Mouse (Mus musculus) CH12.LX (cell line): ENCODE measurements around the gene Casz1. TPM values are rescaled to one million over a fixed set of nuclear protein-coding genes. Genes with fewer than 3 reads are reported as not detected.

Experiments
- DNase-seq: peaks from one replicate; pipeline ENCODE4 v3.0.0-alpha.2; 2013; ENCODE audit errors: extremely low read depth
- H3K27ac ChIP-seq: 2 replicates; pipeline ENCODE4 v1.5.1; 2012; ENCODE audit warnings: low read depth, mild to moderate bottlenecking, control low read depth, moderate library complexity; ENCODE audit not compliant: insufficient read depth
- H3K27me3 ChIP-seq: replicated peaks from 2 replicates; pipeline ENCODE3; 2012; ENCODE audit warnings: inconsistent platforms
- H3K36me3 ChIP-seq, 2 experiments: replicated peaks in 1 of 2; 2 replicates each; pipeline versions ENCODE3 to v1.6.1; 2012; ENCODE audit warnings: inconsistent platforms in 1 of 2, low read length in 1 of 2, mild to moderate bottlenecking in 1 of 2, mixed read lengths in 1 of 2, moderate library complexity in 1 of 2; ENCODE audit not compliant: control insufficient read depth in 1 of 2, insufficient read depth in 1 of 2
- H3K4me1 ChIP-seq, 2 experiments: 2 replicates each; pipeline ENCODE4 v1.6.1; 2012; ENCODE audit warnings: inconsistent platforms in 1 of 2, moderate library complexity in 1 of 2; ENCODE audit not compliant: insufficient read depth in 2 of 2, control insufficient read depth in 1 of 2
- H3K4me2 ChIP-seq: 2 replicates; pipeline ENCODE4 v1.6.1; 2012; ENCODE audit warnings: low read depth, mild to moderate bottlenecking, control low read depth; ENCODE audit not compliant: poor library complexity, insufficient read depth, severe bottlenecking
- H3K4me3 ChIP-seq, 3 experiments: fragments of 150-350 bp in 1 of 3; sonication (generic) in 1 of 3; replicated peaks in 1 of 3; 2 replicates each; pipeline versions ENCODE3 to v1.5.1; 2011 to 2012; ENCODE audit warnings: low read depth in 2 of 3, low read length in 2 of 3, mild to moderate bottlenecking in 2 of 3, moderate library complexity in 2 of 3, control low read depth in 1 of 3, improper control_type of control experiment in 1 of 3, inconsistent platforms in 1 of 3, mixed read lengths in 1 of 3; ENCODE audit not compliant: poor library complexity in 1 of 3
- H3K79me2 ChIP-seq: replicated peaks from 2 replicates; pipeline ENCODE4 v1.6.1; 2012; ENCODE audit warnings: mild to moderate bottlenecking, moderate library complexity; ENCODE audit not compliant: control insufficient read depth, poor library complexity, insufficient read depth, severe bottlenecking; ENCODE audit errors: extremely low read depth
- H3K9ac ChIP-seq: 2 replicates; pipeline ENCODE4 v1.6.1; 2012; ENCODE audit warnings: low read depth, mild to moderate bottlenecking, control low read depth, moderate library complexity; ENCODE audit not compliant: insufficient read depth
- H3K9me3 ChIP-seq: replicated peaks from 2 replicates; pipeline ENCODE3; 2012; ENCODE audit warnings: low read length, inconsistent platforms, mixed read lengths
- CTCF ChIP-seq, 2 experiments: IDR thresholded peaks in 1 of 2; conservative IDR thresholded peaks in 1 of 2; 2 replicates each; pipeline ENCODE4 v1.5.1; 2011 to 2012; ENCODE audit warnings: low read depth in 2 of 2, low read length in 2 of 2, improper control_type of control experiment in 1 of 2, inconsistent platforms in 1 of 2, mild to moderate bottlenecking in 1 of 2, moderate library complexity in 1 of 2
- ELF1 ChIP-seq: IDR thresholded peaks from 2 replicates; pipeline ENCODE4 v1.6.1; 2014; ENCODE audit warnings: low read depth, mild to moderate bottlenecking, inconsistent platforms, low read length, improper control_type of control experiment
- EP300 ChIP-seq: IDR thresholded peaks from 2 replicates; pipeline ENCODE4 v1.6.1; 2011; ENCODE audit warnings: low read length, improper control_type of control experiment
- ETS1 ChIP-seq: conservative IDR thresholded peaks from 2 replicates; pipeline ENCODE4 v1.6.1; 2012; ENCODE audit warnings: low read depth, mild to moderate bottlenecking, inconsistent platforms, low read length, improper control_type of control experiment, moderate library complexity
- IRF4 ChIP-seq: IDR thresholded peaks from 2 replicates; pipeline ENCODE4 v1.6.1; 2014; ENCODE audit warnings: low read depth, mild to moderate bottlenecking, inconsistent platforms, low read length, improper control_type of control experiment
- MAX ChIP-seq: IDR thresholded peaks from 2 replicates; pipeline ENCODE4 v1.6.1; 2011; ENCODE audit warnings: low read length, improper control_type of control experiment
- MAZ ChIP-seq: IDR thresholded peaks from 2 replicates; pipeline ENCODE4 v1.6.1; 2012; ENCODE audit warnings: low read depth, mild to moderate bottlenecking, inconsistent platforms, low read length, improper control_type of control experiment, moderate library complexity
- MYC ChIP-seq: IDR thresholded peaks from 2 replicates; pipeline ENCODE4 v1.6.1; 2011; ENCODE audit warnings: low read depth, mild to moderate bottlenecking, improper control_type of control experiment, low read length
- NELFE ChIP-seq: IDR thresholded peaks from 2 replicates; pipeline ENCODE4 v1.6.1; 2011; ENCODE audit warnings: low read depth, low read length, improper control_type of control experiment
- NRF1 ChIP-seq: IDR thresholded peaks from 2 replicates; pipeline ENCODE4 v1.6.1; 2014; ENCODE audit warnings: low read depth, mild to moderate bottlenecking, inconsistent platforms, low read length, improper control_type of control experiment, moderate library complexity
- PAX5 ChIP-seq: IDR thresholded peaks from 2 replicates; pipeline ENCODE4 v1.6.1; 2012; ENCODE audit warnings: low read length, inconsistent platforms, mixed read lengths
- POLR2A ChIP-seq: IDR thresholded peaks from 2 replicates; pipeline ENCODE4 v1.6.1; 2011; ENCODE audit warnings: low read depth, mild to moderate bottlenecking, improper control_type of control experiment, low read length
- POLR2AphosphoS2 ChIP-seq: IDR thresholded peaks from 2 replicates; pipeline ENCODE4 v1.6.1; 2011; ENCODE audit warnings: low read depth, low read length, improper control_type of control experiment
- RAD21 ChIP-seq: IDR thresholded peaks from 2 replicates; pipeline ENCODE4 v1.6.1; 2011; ENCODE audit warnings: low read depth, mild to moderate bottlenecking, low read length, improper control_type of control experiment, moderate library complexity
- RCOR1 ChIP-seq: conservative IDR thresholded peaks from 2 replicates; pipeline ENCODE4 v1.6.1; 2012; ENCODE audit warnings: low read depth, mild to moderate bottlenecking, inconsistent platforms, low read length, improper control_type of control experiment
- SIN3A ChIP-seq: IDR thresholded peaks from 2 replicates; pipeline ENCODE4 v1.6.1; 2012; ENCODE audit warnings: low read length, improper control_type of control experiment, inconsistent platforms
- TBP ChIP-seq: conservative IDR thresholded peaks from 2 replicates; pipeline ENCODE4 v1.6.1; 2011; ENCODE audit warnings: low read depth, low read length, improper control_type of control experiment
- TCF12 ChIP-seq: IDR thresholded peaks from 2 replicates; pipeline ENCODE4 v1.6.1; 2014; ENCODE audit warnings: low read depth, mild to moderate bottlenecking, inconsistent platforms, low read length, improper control_type of control experiment
- UBTF ChIP-seq: IDR thresholded peaks from 2 replicates; pipeline ENCODE4 v1.6.1; 2012; ENCODE audit warnings: low read depth, mild to moderate bottlenecking, inconsistent platforms, low read length, improper control_type of control experiment, moderate library complexity
- USF1 ChIP-seq: IDR thresholded peaks from 2 replicates; pipeline ENCODE4 v1.6.1; 2014; ENCODE audit warnings: low read depth, mild to moderate bottlenecking, inconsistent platforms, low read length, improper control_type of control experiment
- USF2 ChIP-seq: conservative IDR thresholded peaks from 2 replicates; pipeline ENCODE4 v1.6.1; 2011; ENCODE audit warnings: low read depth, low read length, improper control_type of control experiment
- ZC3H11A ChIP-seq: IDR thresholded peaks from 2 replicates; pipeline ENCODE4 v1.6.1; 2012; ENCODE audit warnings: low read depth, mild to moderate bottlenecking, inconsistent platforms, low read length, improper control_type of control experiment
- ZMIZ1 ChIP-seq: IDR thresholded peaks from 2 replicates; pipeline ENCODE4 v1.6.1; 2012; ENCODE audit warnings: low read depth, mild to moderate bottlenecking, inconsistent platforms, low read length, improper control_type of control experiment
- dilution Hi-C: fragments of 300-500 bp; cut with MboI; formaldehyde crosslinking; loops from 2 replicates; pipeline ENCODE4 v1.14.3; 2020; ENCODE audit warnings: low sequenced_read_pairs; ENCODE audit not compliant: extremely low pct_unique_long_range_greater_than_20kb, extremely low pct_ligation_motif_present
- in situ Hi-C: fragments of 300-500 bp; cut with MboI; formaldehyde crosslinking; loops from 3 replicates; pipeline ENCODE4 v1.14.3; 2019; ENCODE audit warnings: low sequenced_read_pairs, low pct_ligation_motif_present, low pct_unique_long_range_greater_than_20kb, mixed read lengths
- polyA plus RNA-seq: library from polyadenylated mRNA; unstranded; fragments of >175 nt; gene quantifications from 2 replicates; pipeline ENCODE4 v1.2.1, GENCODE M21; 2012; ENCODE audit warnings: low read depth; ENCODE audit not compliant: insufficient read length
- total RNA-seq, 2 experiments: library from RNA; depleted of rRNA; stranded (reverse); fragments of 300-350 nt in 1 of 2; fragments of >200 nt in 1 of 2; gene quantifications; 2 replicates each; pipeline ENCODE4 v1.2.3; 2012 to 2014

Casz1 gene
- total and polyA plus RNA-seq, 3 experiments, result 0.12 to 0.36 (median 0.17) TPM

- H3K4me2 ChIP-seq, result no peak overlapping the region
- peaks cover 3 to 6% of the 10 kb centered on the region in 2 experiments; a peak in 2 of 4 replicates for H3K4me1 ChIP-seq
- H3K27ac ChIP-seq, result no peak overlapping the region
- H3K4me3 ChIP-seq, result no peak overlapping the region
- no peak for TF ChIP-seq MAZ
- no peak for TF ChIP-seq PAX5
- TF ChIP-seq POLR2AphosphoS2, result no peak
- TF ChIP-seq RCOR1, result no peak
- no peak for TF ChIP-seq UBTF
- no peak for TF ChIP-seq NRF1
- TF ChIP-seq ZMIZ1, result no peak
- TF ChIP-seq ETS1, result no peak
- TF ChIP-seq SIN3A, result no peak
- TF ChIP-seq TBP, result no peak
- no peak for TF ChIP-seq USF1
- TF ChIP-seq EP300, result no peak
- no peak for TF ChIP-seq NELFE
- no peak for TF ChIP-seq ELF1
- no peak overlapping the region for H3K9ac ChIP-seq
- dilution Hi-C loops, result no loop called here
- no peaks in the 10 kb centered on the region for H3K9me3 ChIP-seq
- no peaks in the 10 kb centered on the region for H3K36me3 ChIP-seq
- in situ Hi-C loops, result no loop called here
- H3K27me3 ChIP-seq, result peaks cover 47% of the 10 kb centered on the region
- DNase-seq, result no peak
- no peaks in the 10 kb centered on the region for H3K79me2 ChIP-seq
These were observed 121.5 kb downstream of the Casz1 start for GRCm38 (mm10) chr4:148925589-148926359.

GRCm38 (mm10) chr4:148926459-148926858 lies 122.2 kb downstream of the Casz1 start:
- no peak for TF ChIP-seq POLR2A
- TF ChIP-seq IRF4, result no peak
- no peak for TF ChIP-seq RCOR1
- no peak for TF ChIP-seq USF1
- TF ChIP-seq MYC, result no peak
- no peak for TF ChIP-seq RAD21
- TF ChIP-seq MAZ, result no peak
- TF ChIP-seq MAX, result no peak
- TF ChIP-seq TBP, result no peak
- TF ChIP-seq ZMIZ1, result no peak
- TF ChIP-seq ELF1, result no peak
- TF ChIP-seq CTCF (conservative IDR thresholded peaks at IDR 0.05 in 1 of 2, IDR thresholded peaks at IDR 0.05 in 1 of 2; ENCODE audit: low read depth in 2 of 2, low read length in 2 of 2), result no peak
- TF ChIP-seq TCF12, result no peak
- TF ChIP-seq USF2, result no peak
- TF ChIP-seq ETS1, result no peak
- no peak for TF ChIP-seq ZC3H11A
- TF ChIP-seq EP300, result no peak
- no peak overlapping the region for H3K4me3 ChIP-seq
- no peaks in the 10 kb centered on the region for H3K79me2 ChIP-seq
- no peaks in the 10 kb centered on the region for H3K9me3 ChIP-seq
- dilution Hi-C loops, result no loop called here
- peaks cover 52% of the 10 kb centered on the region for H3K27me3 ChIP-seq
- H3K9ac ChIP-seq, result no peak overlapping the region
- in situ Hi-C loops, result no loop called here
- no peak for DNase-seq
- peaks cover 3 to 6% of the 10 kb centered on the region in 2 experiments; a peak in 2 of 4 replicates for H3K4me1 ChIP-seq
- H3K36me3 ChIP-seq, result no peaks in the 10 kb centered on the region
- H3K27ac ChIP-seq, result no peak overlapping the region
- H3K4me2 ChIP-seq, result no peak overlapping the region
